Mouse (Mus musculus) ES-Bruce4 (cell line): ENCODE measurements at regions not wholly inside any gene's neighbourhood (a gene's known extent, or its start where the extent isn't known, plus 50 kb on each side); places are given as distances from the start of the nearest gene placed in this dataset.

Experiments
- CTCF ChIP-seq: IDR thresholded peaks from one replicate; pipeline ENCODE4 v1.8.1; 2011; ENCODE audit warnings: low read depth, low read length
- EP300 ChIP-seq: IDR thresholded peaks from 2 replicates; pipeline ENCODE4 v1.6.1; 2011; ENCODE audit warnings: low read depth, low read length; ENCODE audit not compliant: insufficient read depth

GRCm38 (mm10) chr3:150435818-150436607, 1001.7 kb upstream of the Adgrl4 start:
- TF ChIP-seq CTCF (no peak), EP300 (no peak)
